23 mouse cellular contexts compared by ENCODE assay signal in genomic region chr6:19338470-19338869, GRCm38 (mm10).
DNase-seq lines count a peak whose midpoint lies in the region; ATAC-seq and TF ChIP-seq lines count a peak whose summit lies in the region.
"Had no signal": no experiment of that assay in that cellular context is flagged by ENCODE, and none has a peak within 500 bp of the region (broad histone marks: within the 10 kb centered on the region; RNA-seq: fewer than 3 reads in every experiment).

No protein-coding gene starts in this region.

- no peaks in the 10 kb centered on the region for H3K4me1 ChIP-seq in lung, embryonic 15.5 days
- H3K4me1 ChIP-seq in lung, adult 2 months (ENCODE audit: control insufficient read depth, insufficient read depth, low read length): no peaks in the 10 kb centered on the region
- H3K4me1 ChIP-seq: embryonic facial prominence, embryonic 10.5 days; embryonic facial prominence, embryonic 12.5 days; forebrain, embryonic 13.5 days; forebrain, embryonic 15.5 days had no signal

- peak; percentile 83; the same call in 1 of the 2 replicates for ATAC-seq in lung, embryonic 15.5 days (ENCODE audit: borderline replicate concordance, extremely low read depth, low FRiP score, low TSS enrichment)
- ATAC-seq: forebrain, embryonic 13.5 days; forebrain, embryonic 15.5 days; forebrain, postnatal 0 days had no signal

- no peak for TF ChIP-seq POLR2A in lung, adult 2 months (IDR thresholded peaks at IDR 0.05; ENCODE audit: borderline replicate concordance, extremely low read depth, low read depth, low read length)
- no peak for TF ChIP-seq POLR2A in brain, embryonic 14.5 days (IDR thresholded peaks at IDR 0.05; ENCODE audit: borderline replicate concordance, extremely low read depth, insufficient read depth, insufficient read length, poor library complexity, severe bottlenecking)

- H3K4me2 ChIP-seq in lung, embryonic 15.5 days: no peak overlapping the region
- H3K4me2 ChIP-seq: embryonic facial prominence, embryonic 12.5 days; forebrain, embryonic 13.5 days; forebrain, embryonic 15.5 days had no signal

- no peaks in the 10 kb centered on the region for H3K27me3 ChIP-seq in lung, embryonic 15.5 days
- H3K27me3 ChIP-seq: embryonic facial prominence, embryonic 12.5 days; forebrain, embryonic 13.5 days; forebrain, embryonic 15.5 days had no signal

- no peak for TF ChIP-seq CTCF in lung, adult 2 months (IDR thresholded peaks at IDR 0.05; ENCODE audit: insufficient read depth, low read length)
- TF ChIP-seq CTCF in brain, embryonic 14.5 days (IDR thresholded peaks at IDR 0.05; ENCODE audit: borderline replicate concordance, extremely low read depth, insufficient read depth, insufficient read length): no peak

- no peak overlapping the region for H3K9ac ChIP-seq in lung, embryonic 15.5 days
- H3K9ac ChIP-seq: embryonic facial prominence, embryonic 12.5 days; forebrain, embryonic 13.5 days; forebrain, embryonic 15.5 days; forebrain, postnatal 0 days had no signal

- peak; percentile 1 for DNase-seq in kidney, postnatal 14 days
- no peak for DNase-seq in kidney, postnatal 10 days
- no peak for DNase-seq in lung, adult 2 months
- DNase-seq in brain, adult 2 months (ENCODE audit: low read depth, low spot score): peak; percentile 3
- peak; percentile 6 for DNase-seq in brain, embryonic 14.5 days (ENCODE audit: low read depth)
- no peak for DNase-seq in frontal cortex, postnatal 10 days (ENCODE audit: low spot score in 2 of 2)
- no peak for DNase-seq in embryo, embryonic 9.5 days (ENCODE audit: extremely low spot score)
- DNase-seq: adrenal gland, adult 2 months; adrenal gland, postnatal 10 days; adrenal gland, postnatal 25 days; cerebellum, adult 11 months; cerebellum, adult 18-20 months; cerebellum, adult 8-10 months; cerebellum, adult 9-11 months; cerebellum, postnatal 14 days; cerebellum, postnatal 36 days; embryo, embryonic 11 days; forebrain, postnatal 0 days had no signal

- H3K4me3 ChIP-seq in lung, embryonic 15.5 days: no peak overlapping the region
- H3K4me3 ChIP-seq in lung, adult 2 months (replicated peaks; ENCODE audit: extremely low read depth, low read depth, low read length): no peak overlapping the region
- H3K4me3 ChIP-seq: embryonic facial prominence, embryonic 10.5 days; embryonic facial prominence, embryonic 12.5 days; forebrain, embryonic 13.5 days; forebrain, embryonic 15.5 days had no signal

- H3K36me3 ChIP-seq in lung, embryonic 15.5 days: no peaks in the 10 kb centered on the region
- H3K36me3 ChIP-seq: embryonic facial prominence, embryonic 10.5 days; embryonic facial prominence, embryonic 12.5 days; forebrain, embryonic 15.5 days had no signal

- no peaks in the 10 kb centered on the region for H3K9me3 ChIP-seq in lung, embryonic 15.5 days
- H3K9me3 ChIP-seq: embryonic facial prominence, embryonic 10.5 days; embryonic facial prominence, embryonic 12.5 days; forebrain, embryonic 13.5 days; forebrain, embryonic 15.5 days had no signal

- no peak overlapping the region for H3K27ac ChIP-seq in lung, embryonic 15.5 days
- H3K27ac ChIP-seq: embryonic facial prominence, embryonic 10.5 days; embryonic facial prominence, embryonic 12.5 days; forebrain, embryonic 13.5 days; forebrain, embryonic 15.5 days had no signal

- WGBS in lung, embryonic 15.5 days: 44% methylated on average over 5 of the region's 5 CpGs
- WGBS in lung, adult 2 months: 38% methylated on average over 5 of the region's 5 CpGs

Comparison
In these comparisons a context has a peak if more than half of its experiments do, and no peak if none do; other contexts are left out.
1. DNase-seq: peak in kidney, postnatal 14 days (single experiment), brain, adult 2 months (single experiment) and brain, embryonic 14.5 days (single experiment); none in kidney, postnatal 10 days (single experiment), lung, adult 2 months (single experiment), frontal cortex, postnatal 10 days (0 of 2) and embryo, embryonic 9.5 days (single experiment).